Mouse (Mus musculus) MEL (cell line): ENCODE data around the gene Grid1.

Experiments
- CHD1 ChIP-seq: IDR thresholded peaks from 2 replicates; pipeline ENCODE4 v1.6.1; 2012; ENCODE audit warnings: low read depth, mild to moderate bottlenecking, inconsistent platforms, low read length, improper control_type of control experiment
- CTCF ChIP-seq, 3 experiments: IDR thresholded peaks in 2 of 3; conservative IDR thresholded peaks in 1 of 3; 2 replicates each; pipeline ENCODE4 v1.5.1; 2011 to 2012; ENCODE audit warnings: low read length in 3 of 3, low read depth in 2 of 3, mild to moderate bottlenecking in 2 of 3, improper control_type of control experiment in 1 of 3, inconsistent platforms in 1 of 3, mixed read lengths in 1 of 3, moderate library complexity in 1 of 3; ENCODE audit not compliant: control insufficient read depth in 1 of 3, insufficient read depth in 1 of 3, poor library complexity in 1 of 3, severe bottlenecking in 1 of 3
- E2F4 ChIP-seq: IDR thresholded peaks from 2 replicates; pipeline ENCODE4 v1.6.1; 2011; ENCODE audit warnings: low read depth, low read length, improper control_type of control experiment, borderline replicate concordance
- ELF1 ChIP-seq: IDR thresholded peaks from 2 replicates; pipeline ENCODE4 v1.6.1; 2014; ENCODE audit warnings: low read depth, mild to moderate bottlenecking, inconsistent platforms, low read length, improper control_type of control experiment, moderate library complexity
- EP300 ChIP-seq, 2 experiments: IDR thresholded peaks; 2 replicates each; pipeline ENCODE4 v1.6.1; 2011; ENCODE audit warnings: improper control_type of control experiment in 2 of 2, low read length in 2 of 2, low read depth in 1 of 2, mild to moderate bottlenecking in 1 of 2
- ETS1 ChIP-seq: IDR thresholded peaks from 2 replicates; pipeline ENCODE4 v1.6.1; 2012; ENCODE audit warnings: low read depth, mild to moderate bottlenecking, inconsistent platforms, low read length, improper control_type of control experiment, moderate library complexity
- MEF2A ChIP-seq: IDR thresholded peaks from 2 replicates; pipeline ENCODE4 v1.6.1; 2014; ENCODE audit warnings: low read depth, mild to moderate bottlenecking, inconsistent platforms, low read length, improper control_type of control experiment; ENCODE audit not compliant: poor library complexity, insufficient replicate concordance, severe bottlenecking; ENCODE audit errors: extremely low read depth
- MYC ChIP-seq: IDR thresholded peaks from 2 replicates; pipeline ENCODE4 v1.6.1; 2011; ENCODE audit warnings: low read depth, mild to moderate bottlenecking, low read length, improper control_type of control experiment, moderate library complexity
- POLR2A ChIP-seq, 2 experiments: IDR thresholded peaks; 2 replicates each; pipeline ENCODE4 v1.6.1; 2011 to 2012; ENCODE audit warnings: low read length in 2 of 2, mild to moderate bottlenecking in 2 of 2, control low read depth in 1 of 2, improper control_type of control experiment in 1 of 2, low read depth in 1 of 2, moderate library complexity in 1 of 2; ENCODE audit not compliant: control insufficient read depth in 1 of 2, insufficient read depth in 1 of 2, poor library complexity in 1 of 2
- POLR2AphosphoS5 ChIP-seq: IDR thresholded peaks from 2 replicates; pipeline ENCODE4 v1.6.1; 2012; ENCODE audit warnings: low read depth, borderline replicate concordance, mild to moderate bottlenecking, inconsistent platforms, low read length, moderate library complexity, mixed read lengths
- TAL1 ChIP-seq: IDR thresholded peaks from 2 replicates; pipeline ENCODE4 v1.6.1; 2012; ENCODE audit warnings: mild to moderate bottlenecking, inconsistent platforms, low read length, moderate library complexity, mixed read lengths

DNA sequence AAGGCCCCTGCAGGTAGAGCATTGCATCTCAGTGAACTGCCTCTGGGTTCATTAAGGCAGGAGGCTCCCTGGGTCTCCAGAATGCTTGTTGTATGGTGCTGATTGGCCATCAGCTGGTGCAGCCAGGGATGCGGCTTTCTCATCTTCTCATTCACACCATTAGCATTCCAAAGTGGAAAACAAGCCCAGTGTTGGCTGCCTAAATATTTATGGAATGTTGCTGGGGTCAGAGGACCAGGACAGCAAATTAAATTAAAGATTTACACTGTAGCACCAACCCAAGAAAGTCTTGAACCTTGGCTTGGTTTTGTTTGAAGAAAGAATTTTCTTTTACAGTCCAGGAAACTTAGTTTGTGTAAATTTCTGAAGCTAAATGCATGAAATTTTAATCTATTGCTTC, 97.2 kb downstream of the Grid1 start:
- no peak for TF ChIP-seq POLR2A (IDR thresholded peaks at IDR 0.05; ENCODE audit: control insufficient read depth in 1 of 2, insufficient read depth in 1 of 2, low read depth in 1 of 2, low read length in 2 of 2, poor library complexity in 1 of 2)
- TF ChIP-seq ETS1, result no peak
- no peak for TF ChIP-seq CTCF (IDR thresholded peaks at IDR 0.05 in 2 of 3, conservative IDR thresholded peaks at IDR 0.05 in 1 of 3; ENCODE audit: control insufficient read depth in 1 of 3, insufficient read depth in 1 of 3, low read depth in 2 of 3, low read length in 3 of 3, poor library complexity in 1 of 3, severe bottlenecking in 1 of 3)
- TF ChIP-seq CHD1, result no peak
- no peak for TF ChIP-seq MEF2A
- TF ChIP-seq EP300 (IDR thresholded peaks at IDR 0.05; ENCODE audit: low read depth in 1 of 2, low read length in 2 of 2), result no peak
- no peak for TF ChIP-seq E2F4
- no peak for TF ChIP-seq POLR2AphosphoS5
- no peak for TF ChIP-seq TAL1
- no peak for TF ChIP-seq ELF1
- TF ChIP-seq MYC, result no peak
